Mouse (Mus musculus): ENCODE results near the gene Ppfia4.

DNA sequence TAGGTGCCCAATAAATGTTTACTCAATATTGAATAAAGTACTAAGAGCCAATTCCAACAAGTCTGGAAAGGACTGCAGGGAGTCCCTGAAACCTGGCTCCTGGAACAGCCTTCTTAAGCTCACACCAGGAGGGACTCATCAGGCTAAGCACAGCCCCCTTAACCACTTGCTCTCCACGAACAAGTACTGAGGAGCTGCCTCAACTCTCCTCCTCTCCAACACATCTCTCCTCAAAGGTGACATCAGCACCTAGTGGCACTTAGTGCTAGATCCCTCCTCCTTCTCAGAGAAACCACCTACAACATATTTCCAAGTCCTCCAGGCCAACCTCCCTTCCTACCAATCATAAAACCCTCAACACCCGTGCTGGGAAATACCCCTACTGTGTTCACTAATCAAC is 10.8 kb upstream of the Ppfia4 start:
- TF ChIP-seq CTCF (IDR thresholded peaks at IDR 0.05; ENCODE audit: low read depth) (no peak), EP300 (optimal IDR thresholded peaks at IDR 0.05) (no peak)
